Mouse (Mus musculus): ENCODE data around the gene Crip2.

GRCm38 (mm10) chr12:113141531-113141973, 1.5 kb downstream of the Crip2 start:
- TF ChIP-seq CTCF (IDR thresholded peaks at IDR 0.05; ENCODE audit: low read depth, low read length) (no peak), POLR2A (IDR thresholded peaks at IDR 0.05; ENCODE audit: borderline replicate concordance, low read depth, low read length) (no peak)

Measured in bone marrow macrophage, adult 2 months (primary cell).